Mouse (Mus musculus) limb, embryonic 13.5 days (tissue): Measurements from ENCODE around the gene Dlx3. TPM values are rescaled to one million over a fixed set of nuclear protein-coding genes. Genes with fewer than 3 reads are reported as not detected.
A peak's percentile ranks its signal among the peaks of the same experiment; 100 is the strongest.

Source experiments
- ATAC-seq: fragments of 200-750 bp; cut with Nextera tagmentation; 2 replicates; pipeline ENCODE4 v1.8.0; 2017; ENCODE audit warnings: low read depth, moderate number of reproducible peaks, moderate TSS enrichment; ENCODE audit not compliant: low FRiP score
- H3K27ac ChIP-seq: fragments of 300-500 bp; sonication (generic); 2 replicates; pipeline ENCODE4 v1.5.1; 2015; ENCODE audit warnings: inconsistent platforms, mild to moderate bottlenecking, moderate library complexity
- H3K27me3 ChIP-seq: fragments of 300-500 bp; sonication (generic); 2 replicates; pipeline ENCODE4 v1.6.1; 2015; ENCODE audit warnings: mild to moderate bottlenecking, inconsistent platforms
- H3K36me3 ChIP-seq: fragments of 300-500 bp; sonication (generic); 2 replicates; pipeline ENCODE4 v1.6.1; 2015; ENCODE audit warnings: inconsistent platforms, mild to moderate bottlenecking, moderate library complexity
- H3K4me1 ChIP-seq: fragments of 300-500 bp; sonication (generic); 2 replicates; pipeline ENCODE4 v1.6.1; 2015; ENCODE audit warnings: inconsistent platforms
- H3K4me2 ChIP-seq: fragments of 300-500 bp; sonication (generic); replicated peaks from 2 replicates; pipeline ENCODE4 v1.6.1; 2015; ENCODE audit warnings: inconsistent platforms, mild to moderate bottlenecking, moderate library complexity
- H3K4me3 ChIP-seq: fragments of 300-500 bp; sonication (generic); 2 replicates; pipeline ENCODE4 v1.5.1; 2015; ENCODE audit warnings: moderate library complexity, mild to moderate bottlenecking, inconsistent platforms
- H3K9ac ChIP-seq: fragments of 300-500 bp; sonication (generic); 2 replicates; pipeline ENCODE4 v1.6.1; 2015; ENCODE audit warnings: mild to moderate bottlenecking, inconsistent platforms
- H3K9me3 ChIP-seq: fragments of 300-500 bp; sonication (generic); 2 replicates; pipeline ENCODE4 v1.6.1; 2016; ENCODE audit warnings: inconsistent platforms
- WGBS: fragments of 180-500 bp; shearing (Covaris S2); methylation state at CpG from one replicate; pipeline ENCODE4 v1.1.7; 2015; 5-methylcytosine and 5-hydroxymethylcytosine counted together
- polyA plus RNA-seq: library from polyadenylated mRNA; unstranded; fragments of >200 nt; fragmentation: Nextera tagmentation; extraction: Ambion mirVana; gene quantifications from 2 replicates; pipeline ENCODE4 v1.2.1, GENCODE M21; 2015

Dlx3 gene
- polyA plus RNA-seq, 1 experiment from 2014 or later = 14.2 TPM

- Histone ChIP-seq H3K4me3 (no peak overlapping the region), H3K9ac (no peak overlapping the region; the same call in 1 of the 2 replicates), H3K27me3 (peaks cover 59% of the 10 kb centered on the region), H3K27ac (no peak overlapping the region), H3K9me3 (no peaks in the 10 kb centered on the region), H3K4me2 (no peak overlapping the region), H3K4me1 (peaks cover 19% of the 10 kb centered on the region), H3K36me3 (no peaks in the 10 kb centered on the region)
- 71% methylated on average over 6 of the region's 6 CpGs for WGBS
- no peak for ATAC-seq
Measured at GRCm38 (mm10) chr11:95079256-95079875, 40.6 kb upstream of the Dlx3 start.

- WGBS = 81% methylated on average over 6 of the region's 6 CpGs
- no peak overlapping the region for H3K9ac ChIP-seq
- no peak overlapping the region for H3K4me2 ChIP-seq
- H3K27ac ChIP-seq = no peak overlapping the region
- H3K27me3 ChIP-seq = peaks cover 45% of the 10 kb centered on the region
- H3K4me1 ChIP-seq = peaks cover 13% of the 10 kb centered on the region
- ATAC-seq = no peak
- no peaks in the 10 kb centered on the region for H3K36me3 ChIP-seq
- no peaks in the 10 kb centered on the region for H3K9me3 ChIP-seq
- H3K4me3 ChIP-seq = no peak overlapping the region
Measured at GRCm38 (mm10) chr11:95080783-95081182, 39.1 kb upstream of the Dlx3 start.

- Histone ChIP-seq H3K9ac (no peak overlapping the region), H3K4me1 (peaks cover 21% of the 10 kb centered on the region), H3K9me3 (no peaks in the 10 kb centered on the region), H3K36me3 (no peaks in the 10 kb centered on the region), H3K4me2 (no peak overlapping the region), H3K27me3 (peaks cover 24% of the 10 kb centered on the region), H3K27ac (no peak overlapping the region), H3K4me3 (no peak overlapping the region)
- WGBS = 89% methylated on average over 7 of the region's 7 CpGs
- no peak for ATAC-seq
Measured at GRCm38 (mm10) chr11:95082896-95083295, 37.0 kb upstream of the Dlx3 start.

- no peak for ATAC-seq
- H3K27ac ChIP-seq = no peak overlapping the region
- no peaks in the 10 kb centered on the region for H3K36me3 ChIP-seq
- H3K9me3 ChIP-seq = no peaks in the 10 kb centered on the region
- H3K27me3 ChIP-seq = peaks cover 11% of the 10 kb centered on the region; the same call in 1 of the 2 replicates
- 37% methylated on average over 4 of the region's 4 CpGs for WGBS
- H3K4me1 ChIP-seq = peaks cover 21% of the 10 kb centered on the region
- no peak overlapping the region for H3K9ac ChIP-seq
- no peak overlapping the region for H3K4me3 ChIP-seq
- no peak overlapping the region for H3K4me2 ChIP-seq
Measured at GRCm38 (mm10) chr11:95084175-95084574, 35.7 kb upstream of the Dlx3 start.

GRCm38 (mm10) chr11:95084811-95085382, 35.0 kb upstream of the Dlx3 start:
- Histone ChIP-seq H3K4me1 (peaks cover 21% of the 10 kb centered on the region), H3K27ac (no peak overlapping the region), H3K4me2 (no peak overlapping the region), H3K4me3 (no peak overlapping the region), H3K9ac (no peak overlapping the region), H3K9me3 (no peaks in the 10 kb centered on the region), H3K36me3 (no peaks in the 10 kb centered on the region), H3K27me3 (peaks cover 4% of the 10 kb centered on the region; the same call in 1 of the 2 replicates)
- ATAC-seq = no peak
- 40% methylated on average over 5 of the region's 5 CpGs for WGBS

GRCm38 (mm10) chr11:95085710-95086109, 34.2 kb upstream of the Dlx3 start:
- no peak overlapping the region for H3K9ac ChIP-seq
- peaks cover 21% of the 10 kb centered on the region for H3K4me1 ChIP-seq
- H3K36me3 ChIP-seq = no peaks in the 10 kb centered on the region
- H3K27ac ChIP-seq = no peak overlapping the region
- H3K4me2 ChIP-seq = no peak overlapping the region
- WGBS = 10% methylated on average over 5 of the region's 5 CpGs
- no peak overlapping the region for H3K4me3 ChIP-seq
- no peaks in the 10 kb centered on the region for H3K27me3 ChIP-seq
- H3K9me3 ChIP-seq = no peaks in the 10 kb centered on the region
- no peak for ATAC-seq

GRCm38 (mm10) chr11:95086229-95086628, 33.7 kb upstream of the Dlx3 start:
- Histone ChIP-seq H3K27me3 (no peaks in the 10 kb centered on the region), H3K4me1 (peaks cover 21% of the 10 kb centered on the region), H3K4me3 (no peak overlapping the region), H3K36me3 (no peaks in the 10 kb centered on the region), H3K9ac (no peak overlapping the region), H3K9me3 (no peaks in the 10 kb centered on the region), H3K27ac (no peak overlapping the region), H3K4me2 (no peak overlapping the region)
- ATAC-seq = no peak
- 59% methylated on average over 5 of the region's 5 CpGs for WGBS

- no peak for ATAC-seq
- Histone ChIP-seq H3K4me2 (no peak overlapping the region), H3K4me1 (peaks cover 21% of the 10 kb centered on the region), H3K36me3 (no peaks in the 10 kb centered on the region), H3K9me3 (no peaks in the 10 kb centered on the region), H3K27ac (no peak overlapping the region), H3K9ac (0 out of 2 replicates have a peak overlapping the region, but pooled peaks have one; percentile 19), H3K4me3 (no peak overlapping the region), H3K27me3 (no peaks in the 10 kb centered on the region)
- 71% methylated on average over 17 of the region's 17 CpGs for WGBS
Measured at GRCm38 (mm10) chr11:95087301-95088228, 32.4 kb upstream of the Dlx3 start.

- no peak overlapping the region for H3K4me3 ChIP-seq
- H3K9me3 ChIP-seq = no peaks in the 10 kb centered on the region
- ATAC-seq = no peak
- no peak overlapping the region for H3K9ac ChIP-seq
- 54% methylated on average over 7 of the region's 7 CpGs for WGBS
- H3K27ac ChIP-seq = no peak overlapping the region
- H3K4me2 ChIP-seq = no peak overlapping the region
- no peaks in the 10 kb centered on the region for H3K36me3 ChIP-seq
- no peaks in the 10 kb centered on the region for H3K27me3 ChIP-seq
- H3K4me1 ChIP-seq = peaks cover 21% of the 10 kb centered on the region
Measured at GRCm38 (mm10) chr11:95088286-95088685, 31.6 kb upstream of the Dlx3 start.

- H3K9ac ChIP-seq = no peak overlapping the region
- peaks cover 21% of the 10 kb centered on the region for H3K4me1 ChIP-seq
- H3K4me3 ChIP-seq = no peak overlapping the region
- no peak overlapping the region for H3K27ac ChIP-seq
- no peaks in the 10 kb centered on the region for H3K9me3 ChIP-seq
- ATAC-seq = no peak
- H3K27me3 ChIP-seq = no peaks in the 10 kb centered on the region
- no peaks in the 10 kb centered on the region for H3K36me3 ChIP-seq
- 66% methylated on average over 16 of the region's 16 CpGs for WGBS
- no peak overlapping the region for H3K4me2 ChIP-seq
Measured at GRCm38 (mm10) chr11:95088857-95089779, 30.8 kb upstream of the Dlx3 start.

- Histone ChIP-seq H3K27me3 (no peaks in the 10 kb centered on the region), H3K27ac (no peak overlapping the region), H3K9ac (no peak overlapping the region), H3K4me1 (peaks cover 18% of the 10 kb centered on the region), H3K4me2 (no peak overlapping the region), H3K36me3 (no peaks in the 10 kb centered on the region), H3K9me3 (no peaks in the 10 kb centered on the region), H3K4me3 (no peak overlapping the region)
- ATAC-seq = no peak
- WGBS = 82% methylated on average over 5 of the region's 5 CpGs
Measured at GRCm38 (mm10) chr11:95093077-95093476, 26.8 kb upstream of the Dlx3 start.
